In genomic region chr8:54975927-54976326, GRCm38 (mm10) we compare ENCODE assay signal across 14 mouse cellular contexts. TPM values are rescaled to one million over a fixed set of nuclear protein-coding genes. Genes with fewer than 3 reads are reported as not detected.
DNase-seq lines count a peak whose midpoint lies in the region; ATAC-seq and TF ChIP-seq lines count a peak whose summit lies in the region.
"Had no signal": no experiment of that assay in that cellular context is flagged by ENCODE, and none has a peak within 500 bp of the region (broad histone marks: within the 10 kb centered on the region; RNA-seq: fewer than 3 reads in every experiment).

No protein-coding gene starts in this region.

- no peaks in the 10 kb centered on the region for H3K9me3 ChIP-seq in midbrain, embryonic 12.5 days
- no peaks in the 10 kb centered on the region for H3K9me3 ChIP-seq in midbrain, embryonic 16.5 days (replicated peaks; ENCODE audit: control insufficient read depth, low read length, poor library complexity, severe bottlenecking)
- H3K9me3 ChIP-seq in forebrain, embryonic 14.5 days (replicated peaks; ENCODE audit: control insufficient read depth, low read length) = no peaks in the 10 kb centered on the region
- no peaks in the 10 kb centered on the region for H3K9me3 ChIP-seq in neural tube, embryonic 13.5 days
- no peaks in the 10 kb centered on the region for H3K9me3 ChIP-seq in intestine, postnatal 0 days (ENCODE audit: control insufficient read depth)
- H3K9me3 ChIP-seq: G1E; kidney, embryonic 15.5 days; megakaryocyte, embryonic 14.5 days had no signal

- no peaks in the 10 kb centered on the region for H3K36me3 ChIP-seq in midbrain, embryonic 12.5 days
- no peaks in the 10 kb centered on the region for H3K36me3 ChIP-seq in midbrain, embryonic 16.5 days (ENCODE audit: control insufficient read depth, insufficient read depth, low read length)
- H3K36me3 ChIP-seq in forebrain, embryonic 14.5 days (ENCODE audit: control insufficient read depth, insufficient read depth, low read length) = no peaks in the 10 kb centered on the region
- H3K36me3 ChIP-seq in neural tube, embryonic 13.5 days = no peaks in the 10 kb centered on the region
- no peaks in the 10 kb centered on the region for H3K36me3 ChIP-seq in intestine, postnatal 0 days (ENCODE audit: control insufficient read depth, insufficient read depth)
- H3K36me3 ChIP-seq: G1E; kidney, embryonic 15.5 days had no signal

- 52% methylated on average over 2 of the region's 2 CpGs for WGBS in midbrain, embryonic 12.5 days
- WGBS in midbrain, embryonic 16.5 days = 31% methylated on average over 2 of the region's 2 CpGs
- WGBS in cerebellum, adult 2 months = 9% methylated on average over 2 of the region's 2 CpGs
- 11% methylated on average over 2 of the region's 2 CpGs for WGBS in forebrain, embryonic 14.5 days
- WGBS in neural tube, embryonic 13.5 days = 42% methylated on average over 2 of the region's 2 CpGs
- 91% methylated on average over 2 of the region's 2 CpGs for WGBS in intestine, postnatal 0 days

- no peak overlapping the region for H3K9ac ChIP-seq in midbrain, embryonic 12.5 days (replicated peaks)
- H3K9ac ChIP-seq in midbrain, embryonic 16.5 days (ENCODE audit: low read depth, low read length) = no peak overlapping the region
- H3K9ac ChIP-seq in forebrain, embryonic 14.5 days (ENCODE audit: low read length) = no peak overlapping the region
- no peak overlapping the region for H3K9ac ChIP-seq in neural tube, embryonic 13.5 days
- no peak overlapping the region for H3K9ac ChIP-seq in intestine, postnatal 0 days (ENCODE audit: low read depth, low read length)
- H3K9ac ChIP-seq: kidney, embryonic 15.5 days had no signal

- DNase-seq in cerebellum, adult 2 months = peak; percentile 58 to 86
- DNase-seq in forebrain, embryonic 14.5 days (ENCODE audit: low spot score) = peak; percentile 46
- no peak for DNase-seq in left cerebral cortex, adult 2 months (ENCODE audit: extremely low spot score in 1 of 2, low spot score in 2 of 2)
- DNase-seq: adrenal gland, postnatal 36 days had no signal

- no peak overlapping the region for H3K4me2 ChIP-seq in midbrain, embryonic 12.5 days (replicated peaks)
- no peak overlapping the region for H3K4me2 ChIP-seq in midbrain, embryonic 16.5 days (ENCODE audit: low read length)
- peak overlapping the region; percentile 25; the same call in 1 of the 2 replicates for H3K4me2 ChIP-seq in forebrain, embryonic 14.5 days (ENCODE audit: low read length)
- no peak overlapping the region for H3K4me2 ChIP-seq in neural tube, embryonic 13.5 days
- H3K4me2 ChIP-seq in intestine, postnatal 0 days (replicated peaks; ENCODE audit: low read depth) = no peak overlapping the region
- H3K4me2 ChIP-seq: kidney, embryonic 15.5 days; liver, embryonic 11.5 days had no signal

- intact Hi-C loops in left cerebral cortex, adult 2 months (cut with DNase I) = no loop called here

- no peak for TF ChIP-seq POLR2A in cerebellum, adult 2 months (IDR thresholded peaks at IDR 0.05; ENCODE audit: borderline replicate concordance, insufficient read depth, low read length)

- peak; percentile 57 for ATAC-seq in midbrain, embryonic 12.5 days (ENCODE audit: low FRiP score, low read depth)
- no peak; the same call in 1 of the 2 replicates for ATAC-seq in midbrain, embryonic 16.5 days
- peak; percentile 61 for ATAC-seq in forebrain, embryonic 14.5 days
- peak; percentile 33; the same call in 1 of the 2 replicates for ATAC-seq in neural tube, embryonic 13.5 days (ENCODE audit: low read depth)
- ATAC-seq in intestine, postnatal 0 days = no peak
- ATAC-seq: inflammation-experienced regulatory T-cells, adult 6 months had no signal

- H3K27ac ChIP-seq in midbrain, embryonic 12.5 days (replicated peaks) = peak overlapping the region; percentile 54; the same call in 1 of the 2 replicates
- H3K27ac ChIP-seq in midbrain, embryonic 16.5 days (ENCODE audit: low read length) = no peak overlapping the region
- no peak overlapping the region for H3K27ac ChIP-seq in cerebellum, adult 2 months (ENCODE audit: insufficient read depth, low read length)
- H3K27ac ChIP-seq in forebrain, embryonic 14.5 days (ENCODE audit: low read depth, low read length) = 0 out of 2 replicates have a peak overlapping the region, but pooled peaks have one; percentile 39
- H3K27ac ChIP-seq in neural tube, embryonic 13.5 days (replicated peaks) = no peak overlapping the region
- no peak overlapping the region for H3K27ac ChIP-seq in intestine, postnatal 0 days (ENCODE audit: low read depth, low read length)
- no peak overlapping the region; the same call in 1 of the 2 replicates for H3K27ac ChIP-seq in left cerebral cortex, adult 2 months
- H3K27ac ChIP-seq: kidney, embryonic 15.5 days had no signal

- no peaks in the 10 kb centered on the region for H3K27me3 ChIP-seq in midbrain, embryonic 12.5 days
- H3K27me3 ChIP-seq in midbrain, embryonic 16.5 days (ENCODE audit: control insufficient read depth, insufficient read depth, low read depth, low read length) = no peaks in the 10 kb centered on the region
- no peaks in the 10 kb centered on the region for H3K27me3 ChIP-seq in cerebellum, adult 2 months (ENCODE audit: control insufficient read depth, insufficient read depth, low read length)
- H3K27me3 ChIP-seq in forebrain, embryonic 14.5 days (replicated peaks; ENCODE audit: control insufficient read depth, insufficient read depth, low read length) = no peaks in the 10 kb centered on the region
- no peaks in the 10 kb centered on the region for H3K27me3 ChIP-seq in neural tube, embryonic 13.5 days
- no peaks in the 10 kb centered on the region for H3K27me3 ChIP-seq in intestine, postnatal 0 days (replicated peaks; ENCODE audit: control insufficient read depth, insufficient read depth, low read length)
- H3K27me3 ChIP-seq: kidney, embryonic 15.5 days; megakaryocyte, embryonic 14.5 days had no signal

- H3K4me3 ChIP-seq in midbrain, embryonic 12.5 days = no peak overlapping the region
- H3K4me3 ChIP-seq in midbrain, embryonic 16.5 days (ENCODE audit: low read depth, low read length) = no peak overlapping the region
- H3K4me3 ChIP-seq in cerebellum, adult 2 months (replicated peaks; ENCODE audit: insufficient read depth, low read depth, low read length) = no peak overlapping the region
- no peak overlapping the region for H3K4me3 ChIP-seq in forebrain, embryonic 14.5 days (ENCODE audit: low read depth, low read length)
- no peak overlapping the region for H3K4me3 ChIP-seq in neural tube, embryonic 13.5 days
- H3K4me3 ChIP-seq in intestine, postnatal 0 days (ENCODE audit: low read depth, low read length) = no peak overlapping the region
- no peak overlapping the region for H3K4me3 ChIP-seq in left cerebral cortex, adult 2 months
- H3K4me3 ChIP-seq: kidney, embryonic 15.5 days; megakaryocyte, embryonic 14.5 days had no signal

- TF ChIP-seq CTCF in cerebellum, adult 2 months (IDR thresholded peaks at IDR 0.05; ENCODE audit: borderline replicate concordance, insufficient read depth, low read depth, low read length) = no peak
- TF ChIP-seq CTCF in intestine, postnatal 0 days (IDR thresholded peaks at IDR 0.05; ENCODE audit: low read depth) = no peak
- no peak for TF ChIP-seq CTCF in left cerebral cortex, adult 2 months (IDR thresholded peaks at IDR 0.05)

- peaks cover 7% of the 10 kb centered on the region for H3K4me1 ChIP-seq in midbrain, embryonic 12.5 days
- H3K4me1 ChIP-seq in midbrain, embryonic 16.5 days (ENCODE audit: control insufficient read depth, insufficient read depth, low read length) = peaks cover 7% of the 10 kb centered on the region
- H3K4me1 ChIP-seq in cerebellum, adult 2 months (ENCODE audit: control insufficient read depth, insufficient read depth, low read length) = no peaks in the 10 kb centered on the region; the same call in 1 of the 2 replicates
- peaks cover 5% of the 10 kb centered on the region for H3K4me1 ChIP-seq in forebrain, embryonic 14.5 days (ENCODE audit: control insufficient read depth, insufficient read depth, low read length)
- H3K4me1 ChIP-seq in neural tube, embryonic 13.5 days (replicated peaks) = peaks cover 5% of the 10 kb centered on the region; the same call in 1 of the 2 replicates
- no peaks in the 10 kb centered on the region for H3K4me1 ChIP-seq in intestine, postnatal 0 days (replicated peaks; ENCODE audit: control insufficient read depth, insufficient read depth, low read length)
- H3K4me1 ChIP-seq: kidney, embryonic 15.5 days; megakaryocyte, embryonic 14.5 days had no signal

RNA-seq across cellular contexts. Expression of gene Gpm6a, which starts 21.3 kb away (rescaled TPM):
- polyA plus RNA-seq in midbrain, embryonic 12.5 days (2016; fragmentation: Nextera tagmentation; extraction: Ambion mirVana) = 210 and 249 TPM in 2 replicates
- polyA plus RNA-seq in midbrain, embryonic 16.5 days (2015; fragmentation: Nextera tagmentation; extraction: Ambion mirVana) = 649 and 676 TPM in 2 replicates
- polyA plus RNA-seq in cerebellum, adult 2 months (2012; rRNA removed) = 556 and 633 TPM in 2 replicates
- polyA plus RNA-seq in forebrain, embryonic 14.5 days (2014; fragmentation: Nextera tagmentation; extraction: Ambion mirVana) = 644 and 774 TPM in 2 replicates
- 266 and 293 TPM in 2 replicates for polyA plus RNA-seq in neural tube, embryonic 13.5 days (2015; fragmentation: Nextera tagmentation; extraction: Ambion mirVana)
- polyA plus RNA-seq in intestine, postnatal 0 days (2015; fragmentation: Nextera tagmentation; extraction: Ambion mirVana) = 11.0 and 12.9 TPM in 2 replicates
- total RNA-seq in left cerebral cortex, adult 2 months (2021) = 100 to 1,000 TPM; 934 to 993 TPM
- total RNA-seq: G1E; granulocyte monocyte progenitor cell, adult 5-6 weeks had no signal
- polyA plus RNA-seq: G1E had no signal

Comparison
In these comparisons a context has a peak if more than half of its experiments do, and no peak if none do; other contexts are left out.
1. ATAC-seq: peak in midbrain, embryonic 12.5 days (single experiment), forebrain, embryonic 14.5 days (single experiment) and neural tube, embryonic 13.5 days (single experiment); none in midbrain, embryonic 16.5 days (single experiment) and intestine, postnatal 0 days (single experiment).
2. H3K27ac ChIP-seq: peak in midbrain, embryonic 12.5 days (single experiment) and forebrain, embryonic 14.5 days (single experiment); none in midbrain, embryonic 16.5 days (single experiment), cerebellum, adult 2 months (single experiment), neural tube, embryonic 13.5 days (single experiment), intestine, postnatal 0 days (single experiment) and left cerebral cortex, adult 2 months (single experiment).
3. DNase-seq: peak in cerebellum, adult 2 months (2 of 2) and forebrain, embryonic 14.5 days (single experiment); none in left cerebral cortex, adult 2 months (0 of 2).
4. RNA of gene Gpm6a, which starts 21.3 kb away (polyA plus RNA-seq): 649 to 676 TPM in midbrain, embryonic 16.5 days, 644 to 774 TPM in forebrain, embryonic 14.5 days, 556 to 633 TPM in cerebellum, adult 2 months, 266 to 293 TPM in neural tube, embryonic 13.5 days and 210 to 249 TPM in midbrain, embryonic 12.5 days; 11.0 to 12.9 TPM in intestine, postnatal 0 days; every median in the first group is over 10 times any median in the second.